Mouse (Mus musculus): ENCODE results near the gene Lrp1. TPM values are rescaled to one million over a fixed set of nuclear protein-coding genes. Genes with fewer than 3 reads are reported as not detected.

Gene Lrp1
- 29.9 and 45.8 TPM in 2 replicates for polyA plus RNA-seq (2015; fragmentation: Nextera tagmentation; extraction: Ambion mirVana)

GRCm38 (mm10) chr10:127620406-127621190, at the start of gene Lrp1:
Gene Lrp1, minus strand, starts transcription at chr10:127621148.

DNA sequence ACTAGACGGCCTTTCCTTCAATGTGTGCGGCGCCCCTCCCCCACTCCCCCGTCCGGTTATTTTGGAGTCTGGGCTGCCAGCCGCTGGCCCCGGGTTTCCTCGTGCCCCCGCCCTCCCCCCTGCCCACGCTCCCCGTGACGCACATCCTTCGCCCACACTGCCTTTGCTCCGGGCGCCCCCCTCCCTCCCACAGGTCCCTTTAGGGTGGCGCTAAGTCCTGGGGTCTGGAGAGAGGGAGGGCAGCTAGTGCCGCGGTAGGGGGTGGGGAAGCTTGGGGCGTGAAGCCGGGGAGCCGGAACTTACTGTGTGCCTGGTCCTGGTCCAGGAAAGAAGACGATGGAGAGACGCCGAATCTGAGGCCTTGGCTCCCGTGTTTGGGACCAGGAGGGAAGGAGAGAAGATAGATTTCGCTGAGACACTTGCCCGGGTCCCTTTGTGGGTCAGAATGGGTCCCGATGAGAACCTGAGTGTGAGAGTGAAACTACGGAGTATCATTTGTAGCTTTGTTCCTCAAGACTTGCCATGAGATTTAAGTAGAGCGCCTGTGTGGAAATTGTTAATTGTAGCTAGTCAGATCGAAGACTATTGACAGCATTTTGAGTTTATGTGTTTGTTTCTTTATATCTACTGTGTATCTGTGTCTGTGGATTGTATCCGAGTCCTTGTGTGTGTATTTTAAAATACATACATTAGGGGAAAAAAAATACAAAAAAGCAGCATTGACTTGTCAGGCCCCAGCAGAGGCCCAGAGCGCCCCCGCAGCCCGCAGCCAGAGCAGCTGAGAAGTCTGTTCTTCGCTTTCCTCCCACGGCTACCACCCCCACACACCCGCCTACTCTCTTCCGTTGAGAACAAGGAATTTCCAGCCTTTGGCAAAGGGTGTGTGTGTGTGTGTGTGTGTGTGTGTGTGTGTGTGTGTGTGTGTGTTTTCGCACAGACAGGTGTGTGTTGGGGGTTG, 47.4 kb upstream of the Lrp1 start, which contains the start of gene Nab2:
Gene Nab2 (minus strand): TSS at position 476 of the 958 bp plus-strand sequence.

DNA sequence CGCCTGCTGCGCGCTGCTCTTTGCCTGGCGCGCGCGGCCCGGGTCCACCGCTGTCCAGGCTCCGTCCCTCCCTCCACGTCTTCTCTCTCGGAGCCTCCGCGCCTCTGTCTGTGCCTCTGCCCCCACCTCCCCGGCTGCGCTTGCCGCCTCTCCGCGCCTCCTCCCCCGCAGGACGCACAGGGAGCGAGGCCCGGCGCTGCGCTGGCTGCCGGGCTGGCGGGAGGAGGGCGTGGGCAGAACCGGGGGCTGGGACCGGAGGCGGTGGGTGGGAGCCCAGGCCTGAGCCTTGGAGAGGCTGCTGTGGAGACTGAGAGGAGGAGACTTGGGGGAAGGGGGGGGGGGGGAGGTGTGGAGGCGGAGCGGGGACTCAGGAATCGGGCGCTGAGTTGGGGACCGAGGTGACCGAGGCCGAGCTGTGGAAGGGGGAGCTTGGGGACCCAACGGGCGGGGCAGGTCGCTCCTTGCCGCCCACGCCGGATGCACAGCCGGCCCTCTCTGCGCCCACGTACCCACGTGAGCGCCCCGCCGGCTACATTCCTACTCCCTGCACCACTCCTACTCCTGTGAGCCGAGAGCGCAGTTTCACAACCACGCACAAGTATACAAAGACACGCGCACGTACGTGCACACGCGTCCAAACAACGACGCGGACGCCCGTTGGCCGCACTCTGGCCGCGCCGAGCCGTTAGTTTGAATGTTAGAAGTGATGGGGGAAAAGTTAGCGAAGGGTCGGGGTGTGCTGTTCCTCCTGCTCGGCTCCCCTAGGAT, 45.7 kb upstream of the Lrp1 start, which contains the start of gene Nemp1:
Gene Nemp1 (plus strand): TSS at position 401 of the 768 bp plus-strand sequence.

DNA sequence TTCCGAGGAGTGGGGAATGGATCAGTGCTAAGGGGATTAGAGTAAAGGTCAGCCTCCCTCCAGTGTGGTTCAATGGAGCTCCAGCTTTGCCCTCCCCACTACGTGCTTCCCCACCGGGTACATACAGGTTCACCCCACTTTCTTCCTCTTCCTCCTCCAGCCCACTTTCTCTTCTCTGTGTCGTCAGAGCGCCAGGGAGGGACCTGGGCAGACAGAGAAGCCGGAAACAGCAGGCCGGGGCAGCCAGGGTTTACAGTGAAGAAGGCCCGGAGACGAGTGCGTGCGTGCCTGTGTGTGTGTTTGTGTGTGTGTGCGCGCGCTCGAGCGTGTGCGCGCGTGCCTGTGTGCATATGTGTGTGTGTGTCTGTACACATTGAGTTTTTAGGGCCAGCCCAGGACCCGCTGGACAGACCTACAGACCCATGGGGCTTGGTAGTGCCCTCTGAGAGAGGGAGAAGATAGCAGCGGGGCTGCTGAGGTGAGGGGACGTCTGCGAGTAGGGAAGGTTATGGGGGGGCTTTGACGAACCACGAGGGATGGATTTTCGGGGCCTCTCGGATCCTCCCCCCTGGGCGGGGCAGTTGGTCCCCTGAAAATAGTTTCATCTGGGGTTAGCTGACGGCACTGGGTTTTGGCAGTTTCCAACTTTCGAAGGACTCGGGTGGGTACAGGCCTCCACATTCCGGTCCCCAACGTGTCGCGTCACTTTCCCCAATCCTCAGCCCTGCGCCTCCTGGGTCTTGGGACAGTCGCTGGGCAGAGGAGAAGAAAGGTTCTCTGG, 22.0 kb upstream of the Lrp1 start, which contains the start of gene Stat6:
Gene Stat6 (plus strand): TSS at position 215 of the 781 bp plus-strand sequence.

DNA sequence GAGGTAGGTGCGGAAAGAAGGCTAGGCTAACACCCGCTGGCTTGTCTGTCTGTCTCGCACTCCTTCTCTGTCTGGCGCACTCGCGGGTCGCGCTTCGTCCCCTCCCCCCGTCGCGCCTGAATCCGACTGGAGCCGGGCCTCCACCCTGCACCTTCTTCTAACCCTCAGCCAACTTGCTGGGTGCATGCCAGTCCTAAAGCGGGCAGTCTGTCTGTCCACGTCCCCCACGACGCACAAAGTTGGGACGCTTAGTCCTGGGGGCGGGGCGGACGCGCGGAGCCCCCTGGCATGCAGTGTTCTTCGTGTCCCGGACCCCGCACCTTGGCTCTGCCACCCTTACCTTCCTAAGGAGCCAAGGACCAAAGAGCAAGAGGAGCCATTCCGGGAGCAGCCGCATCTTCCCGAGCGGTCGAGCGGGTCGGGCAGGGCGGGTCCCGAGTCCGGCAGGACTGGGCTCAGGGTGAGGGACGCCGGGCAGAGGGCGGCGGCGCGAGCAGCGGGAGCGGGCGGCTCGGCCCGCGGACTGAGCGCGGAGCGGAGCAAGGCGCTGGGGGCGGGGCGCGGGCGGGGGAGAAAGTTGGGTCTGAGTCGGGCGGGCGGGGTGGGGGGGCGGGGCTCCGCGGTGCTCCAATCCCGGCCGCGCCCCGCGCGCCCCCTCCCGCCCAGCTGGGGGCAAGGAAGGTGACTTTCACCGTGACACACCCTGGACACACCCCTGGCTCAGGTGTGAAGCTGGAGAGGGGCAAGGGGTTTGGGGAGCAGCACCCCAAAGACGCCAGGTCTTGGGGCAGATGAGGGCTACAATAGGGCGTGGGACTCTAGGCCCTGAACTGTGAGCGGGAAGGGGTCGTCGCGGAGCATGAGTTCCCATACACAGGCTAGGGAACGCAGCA, 86.7 kb downstream of the Lrp1 start, which contains the start of gene Nxph4:
Gene Nxph4 (minus strand): TSS at position 524 of the 893 bp plus-strand sequence.

DNA sequence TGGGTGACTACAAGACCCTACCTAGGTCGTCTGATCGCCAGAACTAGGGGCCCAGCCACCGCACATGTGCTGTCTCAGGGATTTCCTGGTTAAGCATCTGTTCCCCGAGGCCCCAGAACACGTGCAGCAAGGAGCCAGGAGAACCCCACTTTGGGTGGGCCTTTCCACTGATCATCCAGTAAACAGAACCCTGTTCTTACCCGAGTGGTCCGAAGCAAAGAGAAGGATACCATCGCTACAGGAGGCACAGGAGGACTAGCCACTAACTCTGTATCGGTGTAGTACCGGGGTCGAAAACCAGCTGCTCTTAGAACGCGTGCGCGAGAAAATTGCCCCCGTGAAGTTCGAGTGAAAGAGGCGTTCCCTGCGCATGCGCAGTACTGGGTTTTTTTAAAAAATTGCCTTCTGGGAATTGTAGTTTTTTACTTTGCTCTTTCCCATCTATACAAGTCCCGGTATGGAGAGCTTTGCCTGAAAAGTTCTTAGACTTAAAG, 98.8 kb downstream of the Lrp1 start, which contains the start of gene Shmt2:
Gene Shmt2 (minus strand): TSS at position 357 of the 494 bp plus-strand sequence.

DNA sequence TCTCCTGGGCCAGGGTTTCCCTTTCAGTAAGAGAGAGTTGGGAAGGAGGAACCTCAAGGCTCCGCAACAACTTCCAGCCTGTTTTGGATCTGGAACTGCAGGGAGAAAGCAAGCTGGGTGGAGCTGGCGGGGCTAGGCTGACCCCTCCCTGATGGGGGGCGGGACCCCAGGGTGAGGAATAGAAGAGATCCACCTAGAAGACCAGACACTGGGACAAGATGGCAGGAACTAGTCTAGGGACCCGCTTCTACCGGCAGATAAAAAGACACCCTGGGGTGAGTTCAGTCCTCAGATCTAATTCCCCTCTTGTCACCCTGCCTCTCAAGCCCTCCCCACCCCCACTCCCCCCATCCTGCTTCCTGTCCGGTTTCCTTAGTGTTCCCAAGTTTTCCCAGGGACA, 106.2 kb downstream of the Lrp1 start, which contains the start of gene Ndufa4l2:
Gene Ndufa4l2 (plus strand): TSS at position 204 of the 400 bp plus-strand sequence.

DNA sequence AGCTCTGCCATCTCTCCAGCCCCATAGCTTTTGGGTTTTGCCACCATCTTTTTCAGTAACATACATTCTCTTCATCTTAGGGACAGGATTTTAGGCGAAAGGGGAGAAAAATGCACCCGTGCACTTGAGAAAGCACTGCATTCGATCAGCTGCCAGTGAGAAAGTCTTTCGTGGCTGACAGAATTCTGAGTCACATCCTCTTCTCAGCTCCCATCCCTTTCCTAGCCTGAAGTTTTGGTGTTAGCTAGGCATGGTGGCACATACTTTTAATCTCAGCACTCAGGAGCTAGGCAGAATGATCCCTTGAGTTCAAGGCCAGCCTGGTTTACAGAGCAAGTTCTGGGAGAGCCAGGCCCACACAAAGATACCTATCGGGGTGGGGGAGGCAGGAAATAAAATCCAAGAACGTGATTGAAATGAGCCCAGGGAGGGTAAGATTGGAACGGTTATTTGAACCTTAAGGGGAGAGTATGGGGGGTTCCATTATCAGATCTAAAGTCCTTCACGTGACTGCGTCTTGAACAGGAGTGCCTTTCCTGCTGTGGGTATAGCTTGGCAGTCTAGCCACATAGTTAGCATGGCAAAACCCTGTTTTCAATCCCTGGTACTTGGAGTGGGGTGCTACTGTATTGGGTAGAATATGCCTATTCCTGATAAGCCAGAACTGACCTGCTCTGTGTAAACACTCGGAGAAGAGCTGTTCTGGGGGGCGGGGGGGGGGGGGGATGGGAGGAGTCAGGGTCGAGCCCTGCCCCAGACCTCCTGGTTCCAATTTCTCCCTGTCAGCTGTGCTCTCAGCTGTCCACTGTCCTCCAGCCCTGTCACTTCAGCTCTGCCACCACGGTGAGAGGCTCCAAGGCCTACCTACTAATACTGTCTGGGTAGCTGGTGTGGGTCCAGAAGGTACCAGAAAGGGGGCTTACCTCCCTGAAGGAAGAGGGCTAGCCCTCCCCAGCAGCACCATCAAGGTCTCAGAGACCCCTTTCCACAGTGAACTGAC, 119.8 kb downstream of the Lrp1 start, which contains the start of gene Stac3:
Gene Stac3 (plus strand): TSS at position 793 of the 1,000 bp plus-strand sequence.

Other genes with a start within 250 kb of the Lrp1 start
- gene R3hdm2, start 240.8 kb downstream of the Lrp1 start, polyA plus RNA-seq (2015; fragmentation: Nextera tagmentation; extraction: Ambion mirVana): 14.1 and 16.8 TPM in 2 replicates
- 0.12 and 0.49 TPM in 2 replicates for gene Stac3, start 119.5 kb downstream of the Lrp1 start, polyA plus RNA-seq (2015; fragmentation: Nextera tagmentation; extraction: Ambion mirVana)
- gene Ndufa4l2, start 106.2 kb downstream of the Lrp1 start, polyA plus RNA-seq (2015; fragmentation: Nextera tagmentation; extraction: Ambion mirVana): 22.4 and 25.0 TPM in 2 replicates
- gene Shmt2, start 98.7 kb downstream of the Lrp1 start, polyA plus RNA-seq (2015; fragmentation: Nextera tagmentation; extraction: Ambion mirVana): 80.6 and 92.9 TPM in 2 replicates
- gene Nxph4, start 86.6 kb downstream of the Lrp1 start, polyA plus RNA-seq (2015; fragmentation: Nextera tagmentation; extraction: Ambion mirVana): 0.12 TPM in 1 of 2 replicates, not detected in the other
- 21.2 and 24.6 TPM in 2 replicates for gene Stat6, start 21.8 kb upstream of the Lrp1 start, polyA plus RNA-seq (2015; fragmentation: Nextera tagmentation; extraction: Ambion mirVana)
- 6.7 and 7.1 TPM in 2 replicates for gene Nemp1, start 45.8 kb upstream of the Lrp1 start, polyA plus RNA-seq (2015; fragmentation: Nextera tagmentation; extraction: Ambion mirVana)
- gene Nab2, start 47.4 kb upstream of the Lrp1 start, polyA plus RNA-seq (2015; fragmentation: Nextera tagmentation; extraction: Ambion mirVana): 4.2 and 6.1 TPM in 2 replicates
- 0.23 and 0.25 TPM in 2 replicates for gene Myo1a, start 84.0 kb upstream of the Lrp1 start, polyA plus RNA-seq (2015; fragmentation: Nextera tagmentation; extraction: Ambion mirVana)
- gene Tac2, start 103.3 kb upstream of the Lrp1 start, polyA plus RNA-seq (2015; fragmentation: Nextera tagmentation; extraction: Ambion mirVana): 5.9 and 6.7 TPM in 2 replicates
- gene Zbtb39, start 118.4 kb upstream of the Lrp1 start, polyA plus RNA-seq (2015; fragmentation: Nextera tagmentation; extraction: Ambion mirVana): 1.3 and 1.6 TPM in 2 replicates
- 7.9 and 10.9 TPM in 2 replicates for gene Gpr182, start 130.6 kb upstream of the Lrp1 start, polyA plus RNA-seq (2015; fragmentation: Nextera tagmentation; extraction: Ambion mirVana)
- gene Rdh1, start 138.6 kb upstream of the Lrp1 start, polyA plus RNA-seq (2015; fragmentation: Nextera tagmentation; extraction: Ambion mirVana): 0.47 and 0.51 TPM in 2 replicates
- 0.58 and 0.76 TPM in 2 replicates for gene Rdh16f1, start 138.6 kb upstream of the Lrp1 start, polyA plus RNA-seq (2015; fragmentation: Nextera tagmentation; extraction: Ambion mirVana)
- not detected in 2 replicates for gene Rdh9, start 155.2 kb upstream of the Lrp1 start, polyA plus RNA-seq (2015; fragmentation: Nextera tagmentation; extraction: Ambion mirVana)
- gene Rdh16, start 180.0 kb upstream of the Lrp1 start, polyA plus RNA-seq (2015; fragmentation: Nextera tagmentation; extraction: Ambion mirVana): not detected in 2 replicates
- not detected in 2 replicates for gene Rdh19, start 228.8 kb upstream of the Lrp1 start, polyA plus RNA-seq (2015; fragmentation: Nextera tagmentation; extraction: Ambion mirVana)
- gene Rdh16f2, start 245.3 kb upstream of the Lrp1 start, polyA plus RNA-seq (2015; fragmentation: Nextera tagmentation; extraction: Ambion mirVana): not detected in 2 replicates

All from spleen, postnatal 0 days (tissue).